Mouse (Mus musculus) kidney, embryonic 16.5 days (tissue): ENCODE results near the gene Insyn1. TPM values are rescaled to one million over a fixed set of nuclear protein-coding genes. Genes with fewer than 3 reads are reported as not detected.
A peak's percentile ranks its signal among the peaks of the same experiment; 100 is the strongest.

Source experiments
- ATAC-seq: fragments of 200-750 bp; cut with Nextera tagmentation; 2 replicates; pipeline ENCODE4 v1.8.0; 2017; ENCODE audit warnings: moderate TSS enrichment; ENCODE audit not compliant: low FRiP score, low TSS enrichment
- H3K27ac ChIP-seq: fragments of 300-500 bp; sonication (generic); 2 replicates; pipeline ENCODE4 v1.5.1; 2014; ENCODE audit warnings: low read length
- H3K27me3 ChIP-seq: fragments of 300-500 bp; sonication (generic); 2 replicates; pipeline ENCODE4 v1.6.1; 2014; ENCODE audit warnings: low read length, control low read depth, mixed read lengths; ENCODE audit not compliant: insufficient read depth
- H3K36me3 ChIP-seq: fragments of 300-500 bp; sonication (generic); 2 replicates; pipeline ENCODE4 v1.6.1; 2014; ENCODE audit warnings: low read length, control low read depth, mixed read lengths; ENCODE audit not compliant: insufficient read depth
- H3K4me1 ChIP-seq: fragments of 300-500 bp; sonication (generic); 2 replicates; pipeline ENCODE4 v1.6.1; 2014; ENCODE audit warnings: low read length, control low read depth, mixed read lengths; ENCODE audit not compliant: insufficient read depth
- H3K4me2 ChIP-seq: fragments of 300-500 bp; sonication (generic); replicated peaks from 2 replicates; pipeline ENCODE4 v1.6.1; 2014; ENCODE audit warnings: low read depth, low read length
- H3K4me3 ChIP-seq: fragments of 300-500 bp; sonication (generic); 2 replicates; pipeline ENCODE4 v1.5.1; 2014; ENCODE audit warnings: mild to moderate bottlenecking, low read length
- H3K9ac ChIP-seq: fragments of 300-500 bp; sonication (generic); replicated peaks from 2 replicates; pipeline ENCODE4 v1.6.1; 2014; ENCODE audit warnings: low read length
- H3K9me3 ChIP-seq: fragments of 300-500 bp; sonication (generic); 2 replicates; pipeline ENCODE4 v1.6.1; 2016; ENCODE audit warnings: low read length, control low read depth
- WGBS: fragments of 180-500 bp; shearing (Covaris S2); extraction: QIAGEN DNeasy Blood & Tissue Kit; methylation state at CpG from one replicate; pipeline ENCODE4 v1.1.7; 2014; 5-methylcytosine and 5-hydroxymethylcytosine counted together
- polyA plus RNA-seq: library from polyadenylated mRNA; unstranded; fragments of >200 nt; fragmentation: Nextera tagmentation; extraction: Ambion mirVana; gene quantifications from 2 replicates; pipeline ENCODE4 v1.2.1, GENCODE M21; 2015

Gene Insyn1
- polyA plus RNA-seq, 1 experiment from 2014 or later = 1.5 TPM

- H3K4me2 ChIP-seq = no peak overlapping the region
- no peak overlapping the region for H3K9ac ChIP-seq
- H3K9me3 ChIP-seq = no peaks in the 10 kb centered on the region
- 38% methylated on average over 4 of the region's 4 CpGs for WGBS
- H3K4me1 ChIP-seq = no peaks in the 10 kb centered on the region
- peak; percentile 46; the same call in 1 of the 2 replicates for ATAC-seq
- no peak overlapping the region for H3K4me3 ChIP-seq
- H3K27ac ChIP-seq = no peak overlapping the region
- H3K36me3 ChIP-seq = peaks cover 22% of the 10 kb centered on the region; the same call in 1 of the 2 replicates
- H3K27me3 ChIP-seq = no peaks in the 10 kb centered on the region
Measured at GRCm38 (mm10) chr9:58527841-58528240, 39.4 kb downstream of the Insyn1 start.

DNA sequence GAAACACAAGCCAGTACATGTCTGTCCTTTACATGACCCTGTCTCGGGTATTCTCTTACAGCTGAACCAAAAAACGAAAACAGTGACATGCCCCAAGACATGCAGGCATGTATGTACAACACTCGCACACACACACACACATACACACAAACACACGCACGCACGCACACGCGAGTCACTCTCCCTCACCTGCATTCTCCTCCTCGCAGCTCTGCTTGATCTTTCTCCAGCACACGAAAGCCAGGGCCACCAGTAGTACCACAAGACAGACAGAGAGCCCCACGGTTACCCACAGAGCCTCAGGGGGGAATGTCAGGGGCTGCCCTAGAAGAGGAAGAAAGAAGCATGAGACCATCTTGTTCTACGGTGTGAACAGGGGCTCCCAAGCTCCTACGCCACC is 42.0 kb downstream of the Insyn1 start:
- Histone ChIP-seq H3K36me3 (peaks cover 16% of the 10 kb centered on the region; the same call in 1 of the 2 replicates), H3K4me2 (no peak overlapping the region), H3K4me1 (no peaks in the 10 kb centered on the region), H3K9me3 (no peaks in the 10 kb centered on the region), H3K9ac (no peak overlapping the region), H3K27me3 (no peaks in the 10 kb centered on the region), H3K27ac (no peak overlapping the region), H3K4me3 (no peak overlapping the region)
- 88% methylated on average over 13 of the region's 13 CpGs for WGBS
- ATAC-seq = no peak

DNA sequence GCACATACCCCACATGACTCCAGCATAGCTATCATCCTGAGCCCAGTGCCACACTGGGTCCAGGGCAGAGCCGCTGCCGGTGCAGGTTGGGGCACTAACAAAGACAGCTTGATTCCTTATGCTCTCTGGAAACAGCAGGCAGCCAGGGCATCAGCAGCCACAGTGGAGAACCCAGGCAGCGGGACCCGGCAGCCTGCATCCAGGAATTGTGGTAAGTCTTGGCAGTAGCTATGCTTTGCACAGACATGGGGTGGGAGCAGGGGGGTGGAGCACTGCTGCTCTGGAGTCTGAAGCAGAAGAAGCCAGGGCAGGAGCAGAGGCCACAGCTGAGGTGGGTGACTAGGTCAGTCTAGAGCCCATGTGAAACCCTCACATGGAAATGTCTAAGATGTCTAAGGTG is 43.8 kb downstream of the Insyn1 start:
- 88% methylated on average over 4 of the region's 4 CpGs for WGBS
- Histone ChIP-seq H3K9me3 (no peaks in the 10 kb centered on the region), H3K36me3 (peaks cover 13% of the 10 kb centered on the region; the same call in 1 of the 2 replicates), H3K4me3 (no peak overlapping the region), H3K4me1 (no peaks in the 10 kb centered on the region), H3K9ac (no peak overlapping the region), H3K4me2 (no peak overlapping the region), H3K27me3 (no peaks in the 10 kb centered on the region), H3K27ac (no peak overlapping the region)
- ATAC-seq = no peak

DNA sequence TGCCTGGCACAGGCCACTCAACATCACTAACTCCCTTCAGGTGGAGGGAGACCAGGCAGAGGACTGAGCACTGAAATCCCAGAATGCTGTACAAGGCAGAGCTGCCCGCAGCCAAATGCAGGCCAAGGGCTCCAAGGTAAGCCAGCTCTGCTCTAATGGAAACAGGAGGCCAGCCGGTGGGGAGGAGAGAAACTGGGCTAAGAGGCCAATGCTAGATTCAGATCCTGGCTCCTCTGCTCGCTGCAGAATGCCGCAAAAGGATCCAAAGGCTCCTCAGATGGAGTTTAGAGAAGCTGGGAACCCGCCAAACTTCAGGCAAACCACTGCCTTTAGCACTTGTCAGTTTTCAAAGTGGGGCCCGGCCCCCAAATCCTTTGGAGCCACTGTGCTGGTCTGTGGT is 44.9 kb downstream of the Insyn1 start:
- H3K27me3 ChIP-seq = no peaks in the 10 kb centered on the region
- no peak overlapping the region for H3K27ac ChIP-seq
- H3K4me3 ChIP-seq = no peak overlapping the region
- no peak overlapping the region for H3K4me2 ChIP-seq
- ATAC-seq = no peak
- H3K36me3 ChIP-seq = peaks cover 16% of the 10 kb centered on the region
- 93% methylated on average over 6 of the region's 6 CpGs for WGBS
- no peaks in the 10 kb centered on the region for H3K9me3 ChIP-seq
- H3K4me1 ChIP-seq = no peaks in the 10 kb centered on the region
- no peak overlapping the region for H3K9ac ChIP-seq

- 58% methylated on average over 1 of the region's 1 CpGs for WGBS
- no peak overlapping the region for H3K4me2 ChIP-seq
- peaks cover 19% of the 10 kb centered on the region for H3K36me3 ChIP-seq
- no peaks in the 10 kb centered on the region for H3K9me3 ChIP-seq
- H3K9ac ChIP-seq = no peak overlapping the region
- H3K4me3 ChIP-seq = no peak overlapping the region
- ATAC-seq = no peak
- no peak overlapping the region for H3K27ac ChIP-seq
- no peaks in the 10 kb centered on the region for H3K27me3 ChIP-seq
- H3K4me1 ChIP-seq = no peaks in the 10 kb centered on the region
Measured at GRCm38 (mm10) chr9:58534766-58535165, 46.4 kb downstream of the Insyn1 start.

DNA sequence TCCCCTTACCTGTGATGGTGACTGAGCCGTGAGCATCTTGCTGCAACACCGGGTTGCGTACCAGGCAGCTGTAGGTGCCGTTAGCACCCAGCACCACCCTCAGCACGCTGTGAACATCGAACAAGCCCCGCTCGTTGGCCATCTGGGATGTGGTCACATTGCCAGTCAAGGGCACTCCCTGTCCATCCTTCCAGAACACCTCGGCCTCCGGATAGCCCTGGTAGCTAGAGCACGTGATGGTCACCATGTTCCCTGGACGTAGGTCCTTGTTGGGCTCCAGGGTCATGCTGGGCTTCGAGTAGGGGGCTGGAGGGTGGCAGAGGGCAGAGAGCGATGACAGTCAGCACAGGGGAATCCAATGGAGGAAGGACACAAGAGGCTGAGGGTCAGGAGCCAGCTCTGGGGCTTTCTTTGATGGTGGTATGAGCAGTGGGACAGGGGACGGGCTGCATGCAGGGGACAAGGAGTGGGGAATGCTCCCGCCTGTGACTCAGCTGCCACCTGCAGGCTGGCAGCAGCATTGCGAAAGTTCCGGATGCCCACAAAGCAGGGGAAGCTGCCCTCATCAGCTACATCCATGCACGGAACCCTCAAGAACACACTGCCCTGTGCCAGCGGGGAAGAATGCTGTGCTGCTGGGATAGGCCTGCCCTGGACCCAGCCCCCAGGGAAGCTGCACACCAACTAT is 47.2 kb downstream of the Insyn1 start:
- Histone ChIP-seq H3K9me3 (no peaks in the 10 kb centered on the region), H3K9ac (no peak overlapping the region), H3K4me2 (no peak overlapping the region), H3K4me3 (no peak overlapping the region), H3K4me1 (no peaks in the 10 kb centered on the region), H3K27ac (no peak overlapping the region), H3K36me3 (peaks cover 19% of the 10 kb centered on the region), H3K27me3 (no peaks in the 10 kb centered on the region)
- 80% methylated on average over 20 of the region's 20 CpGs for WGBS
- peak; percentile 56; the same call in 1 of the 2 replicates for ATAC-seq

GRCm38 (mm10) chr9:58537774-58538173 is 49.4 kb downstream of the Insyn1 start:
- 82% methylated on average over 3 of the region's 3 CpGs for WGBS
- Histone ChIP-seq H3K27ac (no peak overlapping the region), H3K9ac (no peak overlapping the region), H3K4me2 (no peak overlapping the region), H3K4me3 (no peak overlapping the region), H3K4me1 (peaks cover 14% of the 10 kb centered on the region), H3K9me3 (no peaks in the 10 kb centered on the region), H3K27me3 (no peaks in the 10 kb centered on the region), H3K36me3 (peaks cover 19% of the 10 kb centered on the region)
- ATAC-seq = no peak

DNA sequence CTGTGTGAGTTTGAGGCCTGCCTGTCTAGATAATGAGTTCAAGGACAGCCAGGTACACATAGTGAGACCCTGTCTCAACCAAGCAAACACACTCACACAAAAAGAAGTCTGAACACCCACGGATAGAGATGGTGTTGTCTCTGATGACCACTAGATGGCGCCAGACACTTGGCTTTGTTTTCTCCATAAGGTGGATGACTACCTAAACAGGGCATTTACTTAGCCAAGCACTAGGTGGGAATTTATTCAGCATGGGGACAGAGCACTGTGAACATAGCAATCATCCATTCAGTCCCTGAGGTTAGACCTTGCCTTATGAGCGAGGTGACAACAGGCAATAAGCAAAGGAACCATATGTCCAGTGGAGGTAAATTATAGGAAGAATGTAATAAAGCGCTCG is 51.5 kb downstream of the Insyn1 start:
- no peak overlapping the region for H3K4me3 ChIP-seq
- no peaks in the 10 kb centered on the region for H3K9me3 ChIP-seq
- H3K36me3 ChIP-seq = peaks cover 19% of the 10 kb centered on the region
- 48% methylated on average over 5 of the region's 5 CpGs for WGBS
- peaks cover 14% of the 10 kb centered on the region for H3K4me1 ChIP-seq
- H3K27ac ChIP-seq = no peak overlapping the region
- H3K4me2 ChIP-seq = no peak overlapping the region
- no peaks in the 10 kb centered on the region for H3K27me3 ChIP-seq
- H3K9ac ChIP-seq = no peak overlapping the region
- no peak for ATAC-seq

GRCm38 (mm10) chr9:58541895-58542338 is 53.5 kb downstream of the Insyn1 start:
- H3K4me1 ChIP-seq = peaks cover 14% of the 10 kb centered on the region
- H3K9ac ChIP-seq = no peak overlapping the region
- no peaks in the 10 kb centered on the region for H3K9me3 ChIP-seq
- no peak overlapping the region for H3K4me3 ChIP-seq
- peaks cover 16% of the 10 kb centered on the region for H3K36me3 ChIP-seq
- no peak overlapping the region for H3K4me2 ChIP-seq
- peak; percentile 83 for ATAC-seq
- peak overlapping the region; percentile 76 for H3K27ac ChIP-seq
- no peaks in the 10 kb centered on the region for H3K27me3 ChIP-seq
- 43% methylated on average over 6 of the region's 6 CpGs for WGBS

DNA sequence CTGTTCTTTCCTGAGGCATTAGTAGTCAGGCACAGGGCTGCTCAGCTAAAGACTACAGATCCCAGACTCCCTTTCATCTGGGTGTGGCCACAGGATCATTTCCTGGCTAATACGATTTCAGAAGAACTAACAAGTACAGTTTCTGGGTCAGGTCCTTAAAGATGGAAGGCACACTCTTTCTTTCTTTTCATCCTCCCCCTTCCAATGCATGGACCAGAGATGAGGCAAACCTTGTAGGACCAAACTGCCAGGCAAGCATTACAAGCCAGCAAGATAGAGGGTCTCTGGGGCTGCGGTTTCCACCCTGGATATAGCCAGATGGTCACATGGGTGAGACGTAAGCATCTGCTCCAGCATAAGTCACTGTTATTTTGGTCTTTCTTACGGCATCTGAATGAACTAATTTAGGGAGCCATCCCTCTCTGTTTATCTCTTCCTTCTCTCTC is 56.5 kb downstream of the Insyn1 start:
- Histone ChIP-seq H3K4me3 (no peak overlapping the region), H3K27ac (no peak overlapping the region), H3K36me3 (no peaks in the 10 kb centered on the region), H3K4me2 (no peak overlapping the region; the same call in 1 of the 2 replicates), H3K9ac (no peak overlapping the region), H3K4me1 (peaks cover 23% of the 10 kb centered on the region), H3K9me3 (no peaks in the 10 kb centered on the region), H3K27me3 (no peaks in the 10 kb centered on the region)
- WGBS = 65% methylated on average over 4 of the region's 4 CpGs
- ATAC-seq = no peak
